Mouse (Mus musculus) hindbrain, embryonic 16.5 days (tissue): ENCODE results near the gene Ankfn1. TPM values are rescaled to one million over a fixed set of nuclear protein-coding genes. Genes with fewer than 3 reads are reported as not detected.

Experiments
- ATAC-seq: fragments of 200-750 bp; cut with Nextera tagmentation; 2 replicates; pipeline ENCODE4 v1.8.0; 2017; ENCODE audit warnings: moderate TSS enrichment, moderate library complexity
- H3K27ac ChIP-seq: fragments of 300-500 bp; sonication (generic); 2 replicates; pipeline ENCODE4 v1.5.1; 2014; ENCODE audit warnings: low read depth, mild to moderate bottlenecking, control low read depth, low read length, moderate library complexity
- H3K27me3 ChIP-seq: fragments of 300-500 bp; sonication (generic); replicated peaks from 2 replicates; pipeline ENCODE4 v1.6.1; 2014; ENCODE audit warnings: low read length; ENCODE audit not compliant: control insufficient read depth, insufficient read depth
- H3K36me3 ChIP-seq: fragments of 300-500 bp; sonication (generic); 2 replicates; pipeline ENCODE4 v1.6.1; 2014; ENCODE audit warnings: mild to moderate bottlenecking, low read length, moderate library complexity, mixed read lengths; ENCODE audit not compliant: control insufficient read depth, insufficient read depth
- H3K4me1 ChIP-seq: fragments of 300-500 bp; sonication (generic); 2 replicates; pipeline ENCODE4 v1.6.1; 2014; ENCODE audit warnings: low read depth, low read length; ENCODE audit not compliant: control insufficient read depth, insufficient read depth
- H3K4me2 ChIP-seq: fragments of 300-500 bp; sonication (generic); 2 replicates; pipeline ENCODE4 v1.6.1; 2014; ENCODE audit warnings: mild to moderate bottlenecking, low read length, control low read depth, moderate library complexity
- H3K4me3 ChIP-seq: fragments of 300-500 bp; sonication (generic); 2 replicates; pipeline ENCODE4 v1.5.1; 2014; ENCODE audit warnings: mild to moderate bottlenecking, low read length, control low read depth, moderate library complexity
- H3K9ac ChIP-seq: fragments of 300-500 bp; sonication (generic); 2 replicates; pipeline ENCODE4 v1.6.1; 2014; ENCODE audit warnings: low read depth, mild to moderate bottlenecking, control low read depth, low read length, moderate library complexity
- H3K9me3 ChIP-seq: fragments of 300-500 bp; sonication (generic); 2 replicates; pipeline ENCODE4 v1.6.1; 2014; ENCODE audit warnings: mild to moderate bottlenecking, low read length, moderate library complexity; ENCODE audit not compliant: control insufficient read depth
- WGBS: fragments of 180-500 bp; shearing (Covaris S2); extraction: QIAGEN DNeasy Blood & Tissue Kit; methylation state at CpG from one replicate; pipeline ENCODE4 v1.1.7; 2014; 5-methylcytosine and 5-hydroxymethylcytosine counted together
- polyA plus RNA-seq: library from polyadenylated mRNA; unstranded; fragments of >200 nt; fragmentation: Nextera tagmentation; extraction: Ambion mirVana; gene quantifications from 2 replicates; pipeline ENCODE4 v1.2.1, GENCODE M21; 2015

Gene Ankfn1
- polyA plus RNA-seq, 1 experiment from 2014 or later = 4.3 TPM

- Histone ChIP-seq H3K27ac (no peak overlapping the region), H3K9ac (no peak overlapping the region), H3K27me3 (no peaks in the 10 kb centered on the region), H3K9me3 (no peaks in the 10 kb centered on the region), H3K36me3 (no peaks in the 10 kb centered on the region), H3K4me1 (no peaks in the 10 kb centered on the region), H3K4me3 (no peak overlapping the region), H3K4me2 (no peak overlapping the region)
- ATAC-seq = no peak
- whole genome bisulfite sequencing = 94% methylated on average over 6 of the region's 6 CpGs
Measured at GRCm38 (mm10) chr11:89408774-89409173, 368.7 kb downstream of the Ankfn1 start.

GRCm38 (mm10) chr11:89404489-89404888, 373.0 kb downstream of the Ankfn1 start:
- Histone ChIP-seq H3K4me3 (no peak overlapping the region), H3K9me3 (no peaks in the 10 kb centered on the region), H3K9ac (no peak overlapping the region), H3K27me3 (no peaks in the 10 kb centered on the region), H3K27ac (no peak overlapping the region), H3K4me2 (no peak overlapping the region), H3K36me3 (no peaks in the 10 kb centered on the region), H3K4me1 (no peaks in the 10 kb centered on the region)
- no peak for ATAC-seq
- 82% methylated on average over 1 of the region's 1 CpGs for WGBS

- no peak for ATAC-seq
- Histone ChIP-seq H3K4me2 (no peak overlapping the region), H3K36me3 (no peaks in the 10 kb centered on the region), H3K4me1 (no peaks in the 10 kb centered on the region), H3K27ac (no peak overlapping the region), H3K27me3 (no peaks in the 10 kb centered on the region), H3K9me3 (no peaks in the 10 kb centered on the region), H3K9ac (no peak overlapping the region), H3K4me3 (no peak overlapping the region)
- WGBS = 90% methylated on average over 14 of the region's 14 CpGs
Measured at GRCm38 (mm10) chr11:89403436-89403835, 374.0 kb downstream of the Ankfn1 start.

GRCm38 (mm10) chr11:89388851-89389250, 388.6 kb downstream of the Ankfn1 start:
- Histone ChIP-seq H3K4me1 (no peaks in the 10 kb centered on the region), H3K9me3 (no peaks in the 10 kb centered on the region), H3K9ac (no peak overlapping the region), H3K4me2 (no peak overlapping the region), H3K4me3 (no peak overlapping the region), H3K27me3 (no peaks in the 10 kb centered on the region), H3K27ac (no peak overlapping the region), H3K36me3 (no peaks in the 10 kb centered on the region)
- ATAC-seq = no peak
- WGBS = 85% methylated on average over 2 of the region's 2 CpGs

GRCm38 (mm10) chr11:89382634-89383009, 394.8 kb downstream of the Ankfn1 start:
- ATAC-seq = no peak
- Histone ChIP-seq H3K27me3 (no peaks in the 10 kb centered on the region), H3K4me1 (peaks cover 3% of the 10 kb centered on the region), H3K9ac (no peak overlapping the region), H3K4me2 (no peak overlapping the region), H3K27ac (peak overlapping the region; percentile 4; the same call in 1 of the 2 replicates), H3K4me3 (no peak overlapping the region), H3K36me3 (no peaks in the 10 kb centered on the region), H3K9me3 (no peaks in the 10 kb centered on the region)
- 62% methylated on average over 2 of the region's 2 CpGs for WGBS

- Histone ChIP-seq H3K9ac (no peak overlapping the region), H3K27ac (peak overlapping the region; percentile 66), H3K4me3 (no peak overlapping the region), H3K36me3 (no peaks in the 10 kb centered on the region), H3K4me2 (no peak overlapping the region), H3K4me1 (peaks cover 3% of the 10 kb centered on the region), H3K9me3 (no peaks in the 10 kb centered on the region), H3K27me3 (no peaks in the 10 kb centered on the region)
- 18% methylated on average over 8 of the region's 8 CpGs for WGBS
- ATAC-seq = peak; percentile 97
Measured at GRCm38 (mm10) chr11:89381782-89382633, 395.4 kb downstream of the Ankfn1 start.

- Histone ChIP-seq H3K27me3 (no peaks in the 10 kb centered on the region), H3K9me3 (no peaks in the 10 kb centered on the region), H3K27ac (no peak overlapping the region), H3K36me3 (no peaks in the 10 kb centered on the region), H3K4me3 (no peak overlapping the region), H3K9ac (no peak overlapping the region), H3K4me2 (no peak overlapping the region), H3K4me1 (no peaks in the 10 kb centered on the region)
- ATAC-seq = no peak
- WGBS = 62% methylated on average over 14 of the region's 14 CpGs
Measured at GRCm38 (mm10) chr11:89370941-89371340, 406.5 kb downstream of the Ankfn1 start.

GRCm38 (mm10) chr11:89370373-89370772, 407.1 kb downstream of the Ankfn1 start:
- 87% methylated on average over 7 of the region's 7 CpGs for WGBS
- Histone ChIP-seq H3K9ac (no peak overlapping the region), H3K9me3 (no peaks in the 10 kb centered on the region), H3K27me3 (no peaks in the 10 kb centered on the region), H3K4me3 (no peak overlapping the region), H3K27ac (no peak overlapping the region), H3K4me1 (no peaks in the 10 kb centered on the region), H3K36me3 (no peaks in the 10 kb centered on the region), H3K4me2 (no peak overlapping the region)
- ATAC-seq = no peak

- no peak overlapping the region for H3K4me3 ChIP-seq
- H3K9ac ChIP-seq = no peak overlapping the region
- H3K4me2 ChIP-seq = no peak overlapping the region
- H3K9me3 ChIP-seq = no peaks in the 10 kb centered on the region
- H3K27me3 ChIP-seq = no peaks in the 10 kb centered on the region
- no peaks in the 10 kb centered on the region for H3K4me1 ChIP-seq
- ATAC-seq = no peak
- H3K36me3 ChIP-seq = no peaks in the 10 kb centered on the region
- H3K27ac ChIP-seq = no peak overlapping the region
- 81% methylated on average over 3 of the region's 3 CpGs for WGBS
Measured at GRCm38 (mm10) chr11:89363981-89364380, 413.5 kb downstream of the Ankfn1 start.
